Mouse (Mus musculus): ENCODE measurements at regions not wholly inside any gene's neighbourhood (a gene's known extent, or its start where the extent isn't known, plus 50 kb on each side); places are given as distances from the start of the nearest gene placed in this dataset.
A peak's percentile ranks its signal among the peaks of the same experiment; 100 is the strongest.

- no peak for ATAC-seq (ENCODE audit: low TSS enrichment)
Observed at GRCm38 (mm10) chr3:103408724-103409123, 129.6 kb downstream of the Trim33 start.

- peak; percentile 41; the same call in 1 of the 2 replicates for ATAC-seq (ENCODE audit: low TSS enrichment)
Observed at GRCm38 (mm10) chr3:103412247-103412646, 133.2 kb downstream of the Trim33 start.

GRCm38 (mm10) chr3:103415051-103415695, 136.1 kb downstream of the Trim33 start:
- ATAC-seq (ENCODE audit: low TSS enrichment) = no peak

GRCm38 (mm10) chr3:103416296-103416695, 137.2 kb downstream of the Trim33 start:
- ATAC-seq (ENCODE audit: low TSS enrichment) = no peak

- no peak for ATAC-seq (ENCODE audit: low TSS enrichment)
Observed at GRCm38 (mm10) chr3:103417781-103418180, 138.7 kb downstream of the Trim33 start.

- no peak for ATAC-seq (ENCODE audit: low TSS enrichment)
Observed at GRCm38 (mm10) chr3:103419761-103420620, 140.9 kb downstream of the Trim33 start.

GRCm38 (mm10) chr3:103420621-103421274, 141.7 kb downstream of the Trim33 start:
- ATAC-seq (ENCODE audit: low TSS enrichment) = no peak

- no peak for ATAC-seq (ENCODE audit: low TSS enrichment)
Observed at GRCm38 (mm10) chr3:103421275-103421621, 142.2 kb downstream of the Trim33 start.

- ATAC-seq (ENCODE audit: low TSS enrichment) = no peak
Observed at GRCm38 (mm10) chr3:103422806-103423205, 143.7 kb downstream of the Trim33 start.

GRCm38 (mm10) chr3:103423290-103423689, 144.2 kb downstream of the Trim33 start:
- ATAC-seq (ENCODE audit: low TSS enrichment) = no peak

- ATAC-seq (ENCODE audit: low TSS enrichment) = peak; percentile 85
Observed at GRCm38 (mm10) chr3:103425812-103426430, 146.8 kb downstream of the Trim33 start.

GRCm38 (mm10) chr3:103429227-103429788, 145.7 kb upstream of the Syt6 start:
- no peak for ATAC-seq (ENCODE audit: low TSS enrichment)

- ATAC-seq (ENCODE audit: low TSS enrichment) = no peak
Observed at GRCm38 (mm10) chr3:103430131-103430530, 144.9 kb upstream of the Syt6 start.

GRCm38 (mm10) chr3:103432254-103432653, 142.8 kb upstream of the Syt6 start:
- no peak for ATAC-seq (ENCODE audit: low TSS enrichment)

GRCm38 (mm10) chr3:103436902-103437603, 138.0 kb upstream of the Syt6 start:
- ATAC-seq (ENCODE audit: low TSS enrichment) = no peak

- ATAC-seq (ENCODE audit: low TSS enrichment) = peak; percentile 81
Observed at GRCm38 (mm10) chr3:103438791-103439354, 136.2 kb upstream of the Syt6 start.

GRCm38 (mm10) chr3:103443247-103443646, 131.8 kb upstream of the Syt6 start:
- no peak for ATAC-seq (ENCODE audit: low TSS enrichment)

- ATAC-seq (ENCODE audit: low TSS enrichment) = peak; percentile 55; the same call in 1 of the 2 replicates
Observed at GRCm38 (mm10) chr3:103445852-103446251, 129.2 kb upstream of the Syt6 start.

- ATAC-seq (ENCODE audit: low TSS enrichment) = no peak
Observed at GRCm38 (mm10) chr3:103449851-103450250, 125.2 kb upstream of the Syt6 start.

- no peak for ATAC-seq (ENCODE audit: low TSS enrichment)
Observed at GRCm38 (mm10) chr3:103451971-103452370, 123.1 kb upstream of the Syt6 start.

- ATAC-seq (ENCODE audit: low TSS enrichment) = no peak
Observed at GRCm38 (mm10) chr3:103463760-103464159, 111.3 kb upstream of the Syt6 start.
